Mouse (Mus musculus) neutrophil, adult 5-6 weeks (primary cell): Measurements from ENCODE around the gene Akr1b8. TPM values are rescaled to one million over a fixed set of nuclear protein-coding genes. Genes with fewer than 3 reads are reported as not detected.
"Not testable (repeated sequence)": the region's sequence is repeated elsewhere in the genome, so short reads cannot be mapped to it uniquely, and the experiment has no call there.

Experiments
- ATAC-seq: fragments of 151-379, 151-347 bp; 2 replicates; pipeline ENCODE4 v1.8.0; 2017; ENCODE audit warnings: mild to moderate bottlenecking, moderate TSS enrichment; ENCODE audit not compliant: insufficient number of reproducible peaks, poor library complexity, low FRiP score, severe bottlenecking; ENCODE audit errors: extremely low read depth
- total RNA-seq: library from RNA; stranded (forward); fragments of 200-1000 nt; gene quantifications from 2 replicates; pipeline ENCODE4 v1.2.3, GENCODE M21; 2017

Akr1b8 gene
- total RNA-seq, 1 experiment from 2014 or later, result not detected

DNA sequence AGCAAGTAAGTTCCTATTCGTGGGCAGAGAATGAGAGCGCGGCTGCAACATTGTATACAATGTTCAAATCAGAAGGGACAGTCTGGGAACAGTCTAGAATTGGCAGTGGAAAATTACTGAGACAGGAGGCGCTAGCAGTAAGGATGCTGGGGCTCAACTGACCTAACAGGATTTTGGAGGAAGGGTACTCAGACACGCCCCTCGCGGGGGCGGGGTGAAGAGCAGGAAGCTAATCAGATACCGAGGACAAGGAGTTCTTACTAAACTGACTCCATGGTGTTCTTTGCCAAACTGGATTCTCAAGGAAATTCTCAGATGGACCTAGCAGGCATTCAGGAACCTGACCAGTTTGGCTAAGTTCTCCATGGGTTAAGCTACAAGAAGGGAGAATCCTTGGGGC lies 9.0 kb upstream of the Akr1b8 start:
- no peak for ATAC-seq

- ATAC-seq, result peak; percentile 69; the same call in 1 of the 2 replicates
Measured at GRCm38 (mm10) chr6:34346096-34346898, 7.6 kb upstream of the Akr1b8 start.

DNA sequence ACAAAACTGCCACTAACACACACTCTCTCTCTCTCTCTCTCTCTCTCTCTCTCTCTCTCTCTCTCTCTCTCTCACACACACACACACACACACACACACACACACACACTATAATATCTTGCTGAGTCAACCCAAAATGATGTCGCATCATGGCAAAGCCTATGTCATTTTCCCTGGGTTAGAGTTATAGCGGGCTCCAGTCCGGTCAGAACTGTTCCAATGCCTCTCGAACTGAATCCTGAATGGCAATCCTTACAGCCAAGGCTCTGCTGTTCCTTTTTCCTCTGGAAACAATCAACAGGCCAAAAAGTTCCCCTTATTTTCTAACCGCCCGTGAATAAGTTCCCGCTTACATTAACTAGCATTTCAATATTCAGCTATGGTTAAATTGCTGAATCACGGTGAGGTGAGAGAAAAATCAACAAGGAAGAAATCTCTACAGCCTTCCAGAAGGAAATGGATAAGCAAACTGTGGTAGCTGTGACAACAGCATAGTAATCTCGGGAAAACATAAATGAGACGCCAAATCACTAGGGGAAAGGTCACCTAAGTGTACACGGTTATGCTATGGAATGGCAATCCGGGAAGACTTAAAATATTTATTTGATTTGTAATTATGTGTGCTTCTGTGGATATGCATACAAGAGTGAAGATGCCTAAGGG lies 3.8 kb upstream of the Akr1b8 start:
- no peak for ATAC-seq

DNA sequence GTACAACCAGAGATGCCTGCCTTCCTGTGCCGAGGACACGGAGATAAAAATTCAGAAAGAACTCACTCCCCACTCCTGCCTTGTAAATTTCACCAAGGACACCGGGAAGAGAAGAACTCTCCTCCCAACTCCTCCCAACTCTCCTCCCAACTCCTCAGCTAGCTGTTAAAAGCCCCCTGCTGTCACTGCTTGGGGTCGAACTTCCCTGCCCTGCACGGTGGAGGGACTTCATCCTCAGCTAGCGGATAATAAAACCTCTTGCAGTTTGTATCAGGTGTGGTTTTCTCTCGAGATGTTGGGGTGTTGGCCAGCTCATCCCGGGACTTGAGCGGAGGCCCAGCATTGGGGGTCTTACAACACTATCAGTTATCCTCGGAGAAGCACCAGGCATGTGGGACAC lies 2.4 kb upstream of the Akr1b8 start:
- not testable (repeated sequence) for ATAC-seq

GRCm38 (mm10) chr6:34352401-34352800 lies 1.5 kb upstream of the Akr1b8 start:
- no peak for ATAC-seq

- ATAC-seq, result no peak
Measured at GRCm38 (mm10) chr6:34354354-34355348, 732 bp downstream of the Akr1b8 start.

DNA sequence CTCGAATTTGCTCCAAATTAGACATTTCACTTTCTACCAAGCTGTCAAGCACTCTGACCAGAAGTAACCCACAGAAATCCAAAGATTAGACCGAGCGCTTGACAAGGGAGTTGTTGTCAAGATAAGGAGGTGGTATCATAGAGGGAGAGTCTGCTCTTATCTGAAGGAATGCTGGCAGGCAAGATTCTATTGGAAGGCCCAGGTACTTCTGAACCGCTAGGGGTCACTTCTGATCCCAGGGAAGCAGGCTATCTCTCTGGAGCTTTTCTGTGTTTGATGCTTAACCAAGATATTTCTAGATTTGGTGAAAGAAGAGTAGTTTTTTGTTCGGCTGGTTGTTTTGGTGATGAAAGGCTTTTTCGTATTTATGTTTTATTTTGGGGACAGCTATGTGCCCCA lies 1.4 kb downstream of the Akr1b8 start:
- ATAC-seq, result no peak

GRCm38 (mm10) chr6:34355841-34356240 lies 1.9 kb downstream of the Akr1b8 start:
- ATAC-seq, result no peak

GRCm38 (mm10) chr6:34364217-34365136 lies 10.6 kb downstream of the Akr1b8 start:
- ATAC-seq, result no peak

GRCm38 (mm10) chr6:34367998-34368397 lies 14.1 kb downstream of the Akr1b8 start:
- ATAC-seq, result no peak

- no peak for ATAC-seq
Measured at GRCm38 (mm10) chr6:34370081-34370480, 16.2 kb downstream of the Akr1b8 start.

DNA sequence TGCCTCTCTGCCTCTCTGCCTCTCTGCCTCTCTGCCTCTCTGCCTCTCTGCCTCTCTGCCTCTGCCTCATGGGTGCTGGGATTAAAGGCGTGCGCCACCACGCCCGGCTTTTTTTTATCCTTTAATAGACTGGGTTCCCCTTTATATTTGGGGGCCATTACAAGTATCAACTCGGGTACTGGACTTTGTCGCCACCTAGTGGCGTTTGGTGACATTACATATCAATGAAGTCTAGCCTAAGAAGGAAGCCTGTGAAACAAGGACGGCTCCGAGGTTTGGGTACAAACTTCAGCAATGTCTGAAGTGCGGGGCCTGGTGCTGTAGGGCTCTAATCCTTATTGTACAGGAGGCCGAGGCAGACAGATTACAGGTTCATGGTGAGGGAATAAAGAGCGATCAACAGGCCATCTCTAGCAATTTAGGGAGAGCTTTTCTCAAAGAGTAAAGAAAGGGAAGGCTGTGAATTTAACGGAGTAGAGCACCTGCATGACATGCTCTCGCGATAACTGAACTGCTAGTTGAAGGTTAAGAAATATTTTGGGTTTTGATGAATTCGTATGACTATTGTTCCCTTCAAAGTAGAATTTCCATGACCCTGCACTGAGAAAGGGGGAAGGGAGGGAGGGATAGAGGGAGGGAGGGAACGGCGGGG lies 17.9 kb downstream of the Akr1b8 start:
- peak; percentile 88 for ATAC-seq

DNA sequence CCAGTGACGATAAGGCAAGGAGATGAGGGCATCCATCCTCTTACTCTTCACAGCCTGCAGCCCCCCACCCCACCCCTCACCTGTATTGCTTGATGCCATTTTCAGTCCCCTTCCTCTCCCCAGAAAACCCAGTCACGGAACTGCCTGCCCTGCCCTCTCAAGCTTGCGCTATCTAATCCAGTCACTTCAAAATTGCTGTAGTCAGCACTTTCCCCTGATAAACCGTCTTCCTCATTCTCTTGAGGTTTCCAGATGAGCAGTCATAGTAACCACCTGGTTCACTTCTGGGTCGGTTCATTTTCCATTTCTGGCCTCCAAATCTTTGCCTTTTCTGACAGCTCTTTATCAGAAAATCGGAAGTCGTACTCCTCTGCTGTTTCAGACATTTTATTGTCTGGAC lies 19.9 kb downstream of the Akr1b8 start:
- ATAC-seq, result peak; percentile 40; the same call in 1 of the 2 replicates

- not testable (repeated sequence) for ATAC-seq
Measured at GRCm38 (mm10) chr6:34375888-34376287, 22.0 kb downstream of the Akr1b8 start.

DNA sequence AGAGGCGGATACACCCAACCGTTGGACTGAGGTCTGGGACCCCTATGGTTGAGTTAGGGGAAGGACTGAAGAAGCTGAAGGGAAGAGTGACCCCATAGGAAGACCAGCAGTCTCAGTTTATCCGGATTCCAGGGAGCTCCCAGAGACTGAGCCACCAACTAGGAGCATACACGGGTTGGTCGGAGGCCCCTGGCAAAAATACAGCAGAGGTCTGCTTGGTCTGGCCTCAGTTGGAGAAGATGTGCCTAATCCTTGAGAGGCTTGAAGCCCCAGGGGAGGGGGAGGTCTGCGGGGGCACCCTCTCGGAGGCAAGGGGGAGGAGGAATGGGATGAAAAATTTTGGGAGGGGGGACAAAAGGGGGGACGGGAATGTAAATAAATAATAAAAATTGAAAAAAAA lies 29.5 kb downstream of the Akr1b8 start:
- no peak for ATAC-seq

DNA sequence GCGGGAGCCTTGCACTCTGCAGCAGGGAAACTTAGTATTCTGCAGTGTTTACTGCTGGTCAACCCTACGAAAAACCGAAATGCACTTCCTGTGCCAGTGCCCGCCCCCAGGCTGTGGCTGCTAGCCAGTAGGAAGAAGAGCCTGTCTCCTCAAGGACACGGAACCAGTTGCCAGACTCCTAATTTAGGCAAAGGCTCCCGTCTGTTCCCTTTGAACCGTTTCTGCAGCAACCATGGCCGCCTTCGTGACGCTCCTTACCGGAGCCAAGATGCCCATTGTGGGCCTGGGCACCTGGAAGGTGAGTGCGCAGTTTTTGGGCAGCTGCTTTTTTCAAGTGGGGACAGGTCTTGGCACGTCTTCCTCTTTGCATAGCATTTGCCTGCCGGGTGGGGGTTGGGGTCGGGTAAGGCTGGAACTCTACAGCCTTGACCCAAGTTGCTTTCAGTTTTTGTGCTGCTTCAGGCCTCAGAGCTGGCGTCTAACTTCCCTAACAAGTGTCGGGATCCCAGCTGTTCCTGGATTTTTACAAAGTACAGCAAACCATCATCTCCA lies 30.3 kb downstream of the Akr1b8 start, which contains the start of gene Akr1b10:
Gene Akr1b10, plus strand, starts transcription at position 109 of the 552 bp plus-strand sequence.
- peak; percentile 76 for ATAC-seq

- no peak for ATAC-seq
Measured at GRCm38 (mm10) chr6:34384701-34385370, 30.9 kb downstream of the Akr1b8 start.
